20 mouse cellular contexts compared by ENCODE assay signal in genomic region chr4:153435917-153436316, GRCm38 (mm10). TPM values are rescaled to one million over a fixed set of nuclear protein-coding genes. Genes with fewer than 3 reads are reported as not detected.
A peak's percentile ranks its signal among the peaks of the same experiment; 100 is the strongest.
DNase-seq lines count a peak whose midpoint lies in the region; ATAC-seq and TF ChIP-seq lines count a peak whose summit lies in the region.
"Had no signal": no experiment of that assay in that cellular context is flagged by ENCODE, and none has a peak within 500 bp of the region (broad histone marks: within the 10 kb centered on the region; RNA-seq: fewer than 3 reads in every experiment).

No protein-coding gene starts in this region.

- H3K9ac ChIP-seq in forebrain, embryonic 14.5 days (ENCODE audit: low read length), result no peak overlapping the region
- no peak overlapping the region for H3K9ac ChIP-seq in hindbrain, postnatal 0 days (replicated peaks; ENCODE audit: low read length)
- no peak overlapping the region for H3K9ac ChIP-seq in intestine, postnatal 0 days (ENCODE audit: low read depth, low read length)
- H3K9ac ChIP-seq: embryonic facial prominence, embryonic 13.5 days; heart, embryonic 15.5 days; intestine, embryonic 15.5 days; liver, embryonic 14.5 days had no signal

- no peaks in the 10 kb centered on the region for H3K36me3 ChIP-seq in forebrain, embryonic 14.5 days (ENCODE audit: control insufficient read depth, insufficient read depth, low read length)
- no peaks in the 10 kb centered on the region for H3K36me3 ChIP-seq in hindbrain, postnatal 0 days (ENCODE audit: insufficient read depth, low read length)
- no peaks in the 10 kb centered on the region for H3K36me3 ChIP-seq in intestine, postnatal 0 days (ENCODE audit: control insufficient read depth, insufficient read depth)
- H3K36me3 ChIP-seq: embryonic facial prominence, embryonic 13.5 days; G1E; heart, embryonic 15.5 days; intestine, embryonic 15.5 days had no signal

- WGBS in forebrain, embryonic 14.5 days, result 53% methylated on average over 5 of the region's 5 CpGs
- WGBS in hindbrain, postnatal 0 days, result 31% methylated on average over 5 of the region's 5 CpGs
- WGBS in intestine, postnatal 0 days, result 68% methylated on average over 5 of the region's 5 CpGs

- no peak overlapping the region for H3K4me3 ChIP-seq in forebrain, embryonic 14.5 days (ENCODE audit: low read depth, low read length)
- no peak overlapping the region for H3K4me3 ChIP-seq in hindbrain, postnatal 0 days (ENCODE audit: low read length)
- no peak overlapping the region for H3K4me3 ChIP-seq in intestine, postnatal 0 days (ENCODE audit: low read depth, low read length)
- H3K4me3 ChIP-seq: embryonic facial prominence, embryonic 13.5 days; heart, embryonic 15.5 days; intestine, embryonic 15.5 days had no signal

- DNase-seq in layer of hippocampus, adult 8-10 months (ENCODE audit: low spot score in 2 of 2), result peak; percentile 46 to 51
- DNase-seq in layer of hippocampus, adult 9-10 months (ENCODE audit: low spot score), result no peak
- DNase-seq in brain, embryonic 14.5 days (ENCODE audit: low read depth), result peak; percentile 81
- DNase-seq in forebrain, embryonic 14.5 days (ENCODE audit: low spot score), result peak; percentile 80
- DNase-seq in hindbrain, postnatal 0 days (ENCODE audit: low spot score), result peak; percentile 53
- no peak for DNase-seq in right cerebral cortex, adult 18-20 months
- DNase-seq in heart, postnatal 25 days (ENCODE audit: low spot score), result no peak
- DNase-seq: adrenal gland, adult 8-10 months; cerebellum, postnatal 25 days; lung, postnatal 14 days; thymus, postnatal 14 days had no signal

- intact Hi-C loops in heart, postnatal 25 days (cut with DNase I), result no loop called here

- H3K27me3 ChIP-seq in forebrain, embryonic 14.5 days (replicated peaks; ENCODE audit: control insufficient read depth, insufficient read depth, low read length), result no peaks in the 10 kb centered on the region
- H3K27me3 ChIP-seq in hindbrain, postnatal 0 days (ENCODE audit: insufficient read depth, low read length), result no peaks in the 10 kb centered on the region
- H3K27me3 ChIP-seq in intestine, postnatal 0 days (replicated peaks; ENCODE audit: control insufficient read depth, insufficient read depth, low read length), result no peaks in the 10 kb centered on the region
- H3K27me3 ChIP-seq: intestine, embryonic 15.5 days had no signal

- peak; percentile 73; the same call in 1 of the 2 replicates for ATAC-seq in forebrain, embryonic 14.5 days
- ATAC-seq in hindbrain, postnatal 0 days, result peak; percentile 31; the same call in 1 of the 2 replicates
- no peak for ATAC-seq in intestine, postnatal 0 days
- ATAC-seq: intestine, embryonic 15.5 days had no signal

- TF ChIP-seq POLR2A in brain, embryonic 14.5 days (IDR thresholded peaks at IDR 0.05; ENCODE audit: borderline replicate concordance, extremely low read depth, insufficient read depth, insufficient read length, poor library complexity, severe bottlenecking), result no peak

- H3K9me3 ChIP-seq in forebrain, embryonic 14.5 days (replicated peaks; ENCODE audit: control insufficient read depth, low read length), result no peaks in the 10 kb centered on the region
- H3K9me3 ChIP-seq in hindbrain, postnatal 0 days (ENCODE audit: low read length), result no peaks in the 10 kb centered on the region
- H3K9me3 ChIP-seq in intestine, postnatal 0 days (ENCODE audit: control insufficient read depth), result no peaks in the 10 kb centered on the region
- H3K9me3 ChIP-seq: embryonic facial prominence, embryonic 13.5 days; heart, embryonic 15.5 days; intestine, embryonic 15.5 days had no signal

- no peak for TF ChIP-seq CTCF in brain, embryonic 14.5 days (IDR thresholded peaks at IDR 0.05; ENCODE audit: borderline replicate concordance, extremely low read depth, insufficient read depth, insufficient read length)
- no peak for TF ChIP-seq CTCF in hindbrain, postnatal 0 days (IDR thresholded peaks at IDR 0.05; ENCODE audit: low read depth)
- no peak for TF ChIP-seq CTCF in intestine, postnatal 0 days (IDR thresholded peaks at IDR 0.05; ENCODE audit: low read depth)

- peaks cover 14% of the 10 kb centered on the region for H3K4me1 ChIP-seq in forebrain, embryonic 14.5 days (ENCODE audit: control insufficient read depth, insufficient read depth, low read length)
- peaks cover 18% of the 10 kb centered on the region for H3K4me1 ChIP-seq in hindbrain, postnatal 0 days (ENCODE audit: insufficient read depth, low read length)
- H3K4me1 ChIP-seq in intestine, postnatal 0 days (replicated peaks; ENCODE audit: control insufficient read depth, insufficient read depth, low read length), result no peaks in the 10 kb centered on the region
- H3K4me1 ChIP-seq: heart, embryonic 15.5 days; intestine, embryonic 15.5 days had no signal

- H3K27ac ChIP-seq in forebrain, embryonic 14.5 days (ENCODE audit: low read depth, low read length), result peak overlapping the region; percentile 72
- H3K27ac ChIP-seq in hindbrain, postnatal 0 days, result 0 out of 2 replicates have a peak overlapping the region, but pooled peaks have one; percentile 54
- no peak overlapping the region for H3K27ac ChIP-seq in intestine, postnatal 0 days (ENCODE audit: low read depth, low read length)
- H3K27ac ChIP-seq: embryonic facial prominence, embryonic 13.5 days; heart, embryonic 15.5 days; intestine, embryonic 15.5 days; kidney, postnatal 0 days; liver, embryonic 14.5 days had no signal

- H3K4me2 ChIP-seq in forebrain, embryonic 14.5 days (ENCODE audit: low read length), result no peak overlapping the region
- no peak overlapping the region for H3K4me2 ChIP-seq in hindbrain, postnatal 0 days (ENCODE audit: low read depth, low read length)
- H3K4me2 ChIP-seq in intestine, postnatal 0 days (replicated peaks; ENCODE audit: low read depth), result no peak overlapping the region
- H3K4me2 ChIP-seq: embryonic facial prominence, embryonic 13.5 days; heart, embryonic 15.5 days; intestine, embryonic 15.5 days had no signal

RNA-seq across cellular contexts. Expression of gene Ajap1, which starts 46.7 kb away (rescaled TPM):
- total RNA-seq in layer of hippocampus, adult 8-10 months (2022), result 10 to 100 TPM; 39.4 to 46.7 (median 45.4) TPM
- 9.1 and 19.9 TPM in 2 replicates for polyA plus RNA-seq in brain, embryonic 14.5 days (2012; rRNA removed)
- polyA plus RNA-seq in forebrain, embryonic 14.5 days (2014; fragmentation: Nextera tagmentation; extraction: Ambion mirVana), result 3.8 and 4.4 TPM in 2 replicates
- total RNA-seq in hindbrain, postnatal 0 days (2014; rRNA removed), result 81.0 and 86.2 TPM in 2 replicates
- polyA plus RNA-seq in hindbrain, postnatal 0 days (2015; fragmentation: Nextera tagmentation; extraction: Ambion mirVana), result 32.0 and 32.2 TPM in 2 replicates
- polyA plus RNA-seq in intestine, postnatal 0 days (2015; fragmentation: Nextera tagmentation; extraction: Ambion mirVana), result 0.29 and 0.86 TPM in 2 replicates
- total RNA-seq in heart, postnatal 25 days (2021), result under 1 TPM; 0.10 to 0.20 TPM
- total RNA-seq: granulocyte monocyte progenitor cell, adult 5-6 weeks; monocyte, adult 5-6 weeks had no signal
- polyA plus RNA-seq: G1E had no signal

Comparison
In these comparisons a context has a peak if more than half of its experiments do, and no peak if none do; other contexts are left out.
1. DNase-seq: peak in layer of hippocampus, adult 8-10 months (2 of 2), brain, embryonic 14.5 days (single experiment), forebrain, embryonic 14.5 days (single experiment) and hindbrain, postnatal 0 days (single experiment); none in layer of hippocampus, adult 9-10 months (single experiment), right cerebral cortex, adult 18-20 months (single experiment) and heart, postnatal 25 days (single experiment).